Mouse (Mus musculus): Measurements from ENCODE around the gene Ctsa. TPM values are rescaled to one million over a fixed set of nuclear protein-coding genes. Genes with fewer than 3 reads are reported as not detected.
A peak's percentile ranks its signal among the peaks of the same experiment; 100 is the strongest.

Gene Ctsa
- polyA plus RNA-seq, 1 experiment from 2014 or later = 109 TPM

DNA sequence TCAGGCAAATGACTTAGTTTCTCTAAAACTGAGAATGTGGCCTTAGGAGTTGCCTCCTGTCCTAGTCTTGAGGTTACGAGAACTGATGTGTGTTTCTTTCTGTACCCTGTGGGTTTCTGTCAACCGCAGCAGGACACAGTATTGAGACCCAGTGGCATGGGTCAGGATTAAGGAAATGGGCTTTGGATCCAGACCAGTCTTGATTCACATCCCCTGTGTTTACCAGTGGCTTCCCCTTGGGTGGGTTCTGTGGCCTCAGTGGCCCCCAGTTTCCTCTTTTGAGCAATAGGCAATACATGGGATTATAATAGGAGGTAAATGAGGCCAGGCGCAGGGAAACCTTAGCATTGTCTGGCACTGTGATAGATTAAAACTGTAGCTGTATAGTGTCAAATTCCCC lies 45.6 kb upstream of the Ctsa start:
- no peak for DNase-seq
- 66% methylated on average over 3 of the region's 3 CpGs for WGBS (ENCODE audit: insufficient replicate concordance)
- ATAC-seq = no peak
- H3K27me3 ChIP-seq (ENCODE audit: insufficient read depth, low read length) = no peaks in the 10 kb centered on the region
- peaks cover 32% of the 10 kb centered on the region for H3K4me1 ChIP-seq (ENCODE audit: insufficient read depth)
- H3K27ac ChIP-seq (ENCODE audit: low read depth) = peak overlapping the region; percentile 98
- peak overlapping the region; percentile 74 for H3K4me3 ChIP-seq (ENCODE audit: low read depth, low read length)
- H3K9me3 ChIP-seq (ENCODE audit: low read length) = no peaks in the 10 kb centered on the region
- peaks cover 16% of the 10 kb centered on the region for H3K36me3 ChIP-seq (replicated peaks; ENCODE audit: insufficient read depth, low read length)
- TF ChIP-seq EP300 (IDR thresholded peaks at IDR 0.05; ENCODE audit: low read depth) (no peak), CTCF (IDR thresholded peaks at IDR 0.05; ENCODE audit: low read depth) (no peak)
- H3K9ac ChIP-seq (replicated peaks) = no peak overlapping the region; the same call in 1 of the 2 replicates
- H3K4me2 ChIP-seq (ENCODE audit: low read depth, low read length) = peak overlapping the region; percentile 99

DNA sequence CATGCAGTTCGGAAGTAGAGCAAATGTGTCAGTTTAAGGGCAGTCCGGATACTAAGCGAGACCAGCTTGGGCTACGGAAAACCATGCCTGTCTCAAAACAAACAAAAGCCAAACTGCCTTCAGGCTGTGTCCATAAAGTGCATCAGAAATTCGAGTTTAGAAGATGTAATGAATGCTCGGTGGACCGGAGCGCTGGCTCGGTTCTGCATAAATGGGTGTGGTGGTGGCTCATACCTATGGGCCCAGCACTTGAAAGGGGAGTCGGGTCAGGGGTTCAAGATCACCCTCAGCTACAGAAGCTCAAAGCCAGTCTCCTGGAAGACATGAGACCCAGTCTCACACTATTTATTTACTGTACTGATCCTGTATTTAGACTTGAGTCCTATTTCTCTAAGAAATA lies 44.9 kb upstream of the Ctsa start:
- H3K9me3 ChIP-seq (ENCODE audit: low read length) = no peaks in the 10 kb centered on the region
- 0 out of 2 replicates have a peak overlapping the region, but pooled peaks have one; percentile 30 for H3K4me2 ChIP-seq (ENCODE audit: low read depth, low read length)
- no peak for DNase-seq
- TF ChIP-seq CTCF (IDR thresholded peaks at IDR 0.05; ENCODE audit: low read depth) = no peak
- TF ChIP-seq EP300 (IDR thresholded peaks at IDR 0.05; ENCODE audit: low read depth) = no peak
- H3K27me3 ChIP-seq (ENCODE audit: insufficient read depth, low read length) = no peaks in the 10 kb centered on the region
- 80% methylated on average over 10 of the region's 10 CpGs for WGBS (ENCODE audit: insufficient replicate concordance)
- no peak overlapping the region for H3K9ac ChIP-seq (replicated peaks)
- H3K27ac ChIP-seq (ENCODE audit: low read depth) = no peak overlapping the region
- no peak overlapping the region for H3K4me3 ChIP-seq (ENCODE audit: low read depth, low read length)
- peaks cover 32% of the 10 kb centered on the region for H3K4me1 ChIP-seq (ENCODE audit: insufficient read depth)
- ATAC-seq = no peak
- H3K36me3 ChIP-seq (replicated peaks; ENCODE audit: insufficient read depth, low read length) = peaks cover 23% of the 10 kb centered on the region

DNA sequence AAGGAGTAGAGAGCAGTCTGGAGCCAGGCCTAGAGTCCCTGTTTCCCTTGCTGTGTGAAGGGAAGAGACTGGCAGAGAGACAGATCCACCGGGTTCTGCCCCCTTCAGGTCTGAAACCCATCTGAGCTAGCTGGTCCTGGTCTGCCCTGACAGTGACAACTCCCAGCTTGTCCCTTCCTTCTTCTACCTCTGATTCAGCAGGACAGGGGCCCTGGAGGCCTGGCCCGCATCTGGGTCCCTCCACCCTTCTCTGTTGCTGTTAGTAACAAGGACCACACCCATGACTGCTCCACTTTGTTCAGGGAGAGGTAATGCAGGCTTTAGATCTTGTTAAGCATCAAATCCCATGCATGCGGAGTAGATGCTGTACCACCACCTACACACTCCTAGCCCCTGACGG lies 44.3 kb upstream of the Ctsa start:
- Histone ChIP-seq H3K4me2 (ENCODE audit: low read depth, low read length) (peak overlapping the region; percentile 33), H3K36me3 (replicated peaks; ENCODE audit: insufficient read depth, low read length) (peaks cover 28% of the 10 kb centered on the region), H3K9ac (replicated peaks) (no peak overlapping the region), H3K4me1 (ENCODE audit: insufficient read depth) (peaks cover 32% of the 10 kb centered on the region), H3K27me3 (ENCODE audit: insufficient read depth, low read length) (no peaks in the 10 kb centered on the region), H3K9me3 (ENCODE audit: low read length) (no peaks in the 10 kb centered on the region), H3K4me3 (ENCODE audit: low read depth, low read length) (no peak overlapping the region), H3K27ac (ENCODE audit: low read depth) (no peak overlapping the region)
- DNase-seq (no peak), ATAC-seq (no peak)
- TF ChIP-seq CTCF (IDR thresholded peaks at IDR 0.05; ENCODE audit: low read depth) (no peak), EP300 (IDR thresholded peaks at IDR 0.05; ENCODE audit: low read depth) (no peak)
- 78% methylated on average over 4 of the region's 4 CpGs for WGBS (ENCODE audit: insufficient replicate concordance)

- ATAC-seq (peak; percentile 63), DNase-seq (peak; percentile 63)
- Histone ChIP-seq H3K27me3 (ENCODE audit: insufficient read depth, low read length) (no peaks in the 10 kb centered on the region), H3K4me1 (ENCODE audit: insufficient read depth) (peaks cover 27% of the 10 kb centered on the region), H3K36me3 (replicated peaks; ENCODE audit: insufficient read depth, low read length) (peaks cover 42% of the 10 kb centered on the region), H3K9me3 (ENCODE audit: low read length) (no peaks in the 10 kb centered on the region), H3K27ac (ENCODE audit: low read depth) (peak overlapping the region; percentile 41; the same call in 1 of the 2 replicates), H3K4me3 (ENCODE audit: low read depth, low read length) (no peak overlapping the region), H3K4me2 (ENCODE audit: low read depth, low read length) (no peak overlapping the region), H3K9ac (replicated peaks) (no peak overlapping the region)
- TF ChIP-seq EP300 (IDR thresholded peaks at IDR 0.05; ENCODE audit: low read depth) (no peak), CTCF (IDR thresholded peaks at IDR 0.05; ENCODE audit: low read depth) (no peak)
- WGBS (ENCODE audit: insufficient replicate concordance) = 63% methylated on average over 4 of the region's 4 CpGs
Observed at GRCm38 (mm10) chr2:164790451-164790850, 42.2 kb upstream of the Ctsa start.

GRCm38 (mm10) chr2:164791841-164792261 lies 40.8 kb upstream of the Ctsa start:
- peaks cover 54% of the 10 kb centered on the region for H3K36me3 ChIP-seq (replicated peaks; ENCODE audit: insufficient read depth, low read length)
- H3K27me3 ChIP-seq (ENCODE audit: insufficient read depth, low read length) = no peaks in the 10 kb centered on the region
- H3K4me3 ChIP-seq (ENCODE audit: low read depth, low read length) = no peak overlapping the region
- no peak overlapping the region for H3K27ac ChIP-seq (ENCODE audit: low read depth)
- 94% methylated on average over 18 of the region's 18 CpGs for WGBS (ENCODE audit: insufficient replicate concordance)
- H3K9ac ChIP-seq (replicated peaks) = no peak overlapping the region
- H3K9me3 ChIP-seq (ENCODE audit: low read length) = no peaks in the 10 kb centered on the region
- H3K4me2 ChIP-seq (ENCODE audit: low read depth, low read length) = no peak overlapping the region
- TF ChIP-seq CTCF (IDR thresholded peaks at IDR 0.05; ENCODE audit: low read depth) = no peak
- no peak for TF ChIP-seq EP300 (IDR thresholded peaks at IDR 0.05; ENCODE audit: low read depth)
- DNase-seq (no peak), ATAC-seq (no peak)
- H3K4me1 ChIP-seq (ENCODE audit: insufficient read depth) = peaks cover 17% of the 10 kb centered on the region

- ATAC-seq (no peak), DNase-seq (no peak)
- Histone ChIP-seq H3K27ac (ENCODE audit: low read depth) (no peak overlapping the region), H3K36me3 (replicated peaks; ENCODE audit: insufficient read depth, low read length) (peaks cover 59% of the 10 kb centered on the region), H3K4me2 (ENCODE audit: low read depth, low read length) (no peak overlapping the region), H3K4me3 (ENCODE audit: low read depth, low read length) (no peak overlapping the region), H3K9me3 (ENCODE audit: low read length) (no peaks in the 10 kb centered on the region), H3K27me3 (ENCODE audit: insufficient read depth, low read length) (no peaks in the 10 kb centered on the region), H3K9ac (replicated peaks) (no peak overlapping the region), H3K4me1 (ENCODE audit: insufficient read depth) (peaks cover 13% of the 10 kb centered on the region)
- TF ChIP-seq CTCF (IDR thresholded peaks at IDR 0.05; ENCODE audit: low read depth) = no peak
- TF ChIP-seq EP300 (IDR thresholded peaks at IDR 0.05; ENCODE audit: low read depth) = no peak
- WGBS (ENCODE audit: insufficient replicate concordance) = 90% methylated on average over 12 of the region's 12 CpGs
Observed at GRCm38 (mm10) chr2:164792400-164793190, 40.1 kb upstream of the Ctsa start.

All from liver, postnatal 0 days (tissue).